Mouse (Mus musculus) embryonic facial prominence, embryonic 12.5 days (tissue): Measurements from ENCODE around the gene Sbno2. TPM values are rescaled to one million over a fixed set of nuclear protein-coding genes. Genes with fewer than 3 reads are reported as not detected.

ENCODE experiments used
- ATAC-seq: fragments of 200-750 bp; cut with Nextera tagmentation; 2 replicates; pipeline ENCODE4 v1.8.0; 2017; ENCODE audit not compliant: insufficient number of reproducible peaks, insufficient read depth, low FRiP score, low TSS enrichment
- H3K27ac ChIP-seq: fragments of 300-500 bp; sonication (generic); 2 replicates; pipeline ENCODE4 v1.5.1; 2016; ENCODE audit warnings: mild to moderate bottlenecking
- H3K27me3 ChIP-seq: fragments of 300-500 bp; sonication (generic); 2 replicates; pipeline ENCODE4 v1.6.1; 2016; ENCODE audit warnings: mild to moderate bottlenecking, moderate library complexity
- H3K36me3 ChIP-seq: fragments of 300-500 bp; sonication (generic); 2 replicates; pipeline ENCODE4 v1.6.1; 2016; ENCODE audit warnings: mild to moderate bottlenecking
- H3K4me1 ChIP-seq: fragments of 300-500 bp; sonication (generic); 2 replicates; pipeline ENCODE4 v1.6.1; 2016
- H3K4me2 ChIP-seq: fragments of 300-500 bp; sonication (generic); replicated peaks from 2 replicates; pipeline ENCODE4 v1.6.1; 2016; ENCODE audit warnings: mild to moderate bottlenecking, moderate library complexity
- H3K4me3 ChIP-seq: fragments of 300-500 bp; sonication (generic); 2 replicates; pipeline ENCODE4 v1.5.1; 2016; ENCODE audit warnings: mild to moderate bottlenecking
- H3K9ac ChIP-seq: fragments of 300-500 bp; sonication (generic); 2 replicates; pipeline ENCODE4 v1.6.1; 2016; ENCODE audit warnings: mild to moderate bottlenecking, moderate library complexity
- H3K9me3 ChIP-seq: fragments of 300-500 bp; sonication (generic); 2 replicates; pipeline ENCODE4 v1.6.1; 2016; ENCODE audit warnings: mild to moderate bottlenecking, moderate library complexity
- WGBS: fragments of 180-500 bp; shearing (Covaris S2); methylation state at CpG from one replicate; pipeline ENCODE4 v1.1.7; 2016; 5-methylcytosine and 5-hydroxymethylcytosine counted together
- polyA plus RNA-seq: library from polyadenylated mRNA; unstranded; fragments of >200 nt; fragmentation: Nextera tagmentation; extraction: Ambion mirVana; gene quantifications from 2 replicates; pipeline ENCODE4 v1.2.1, GENCODE M21; 2016

Sbno2 gene
- polyA plus RNA-seq, 1 experiment from 2014 or later = 15.2 TPM

- H3K36me3 ChIP-seq = peaks cover 58% of the 10 kb centered on the region
- 81% methylated on average over 16 of the region's 16 CpGs for WGBS
These were observed 24.8 kb downstream of the Sbno2 start for GRCm38 (mm10) chr10:80080396-80081070.

GRCm38 (mm10) chr10:80078366-80078765, 27.0 kb downstream of the Sbno2 start:
- Histone ChIP-seq H3K4me3 (no peak overlapping the region), H3K4me2 (no peak overlapping the region), H3K36me3 (peaks cover 42% of the 10 kb centered on the region), H3K9ac (no peak overlapping the region), H3K9me3 (no peaks in the 10 kb centered on the region), H3K4me1 (peaks cover 14% of the 10 kb centered on the region), H3K27me3 (no peaks in the 10 kb centered on the region), H3K27ac (no peak overlapping the region)
- ATAC-seq = no peak
- 70% methylated on average over 1 of the region's 1 CpGs for WGBS

More at GRCm38 (mm10) chr10:80080396-80081070, 24.8 kb downstream of the Sbno2 start:
- no peaks in the 10 kb centered on the region for H3K27me3 ChIP-seq
- H3K9me3 ChIP-seq = no peaks in the 10 kb centered on the region
- H3K27ac ChIP-seq = no peak overlapping the region
- no peak overlapping the region for H3K4me2 ChIP-seq
- H3K4me3 ChIP-seq = no peak overlapping the region
- no peak for ATAC-seq
- H3K9ac ChIP-seq = no peak overlapping the region
- peaks cover 5% of the 10 kb centered on the region for H3K4me1 ChIP-seq

- no peak overlapping the region for H3K4me3 ChIP-seq
- H3K9ac ChIP-seq = no peak overlapping the region
- H3K4me2 ChIP-seq = no peak overlapping the region
- no peak for ATAC-seq
- H3K27me3 ChIP-seq = no peaks in the 10 kb centered on the region
- peaks cover 23% of the 10 kb centered on the region for H3K4me1 ChIP-seq
- peaks cover 33% of the 10 kb centered on the region for H3K36me3 ChIP-seq
- H3K27ac ChIP-seq = no peak overlapping the region
- 85% methylated on average over 5 of the region's 5 CpGs for WGBS
- no peaks in the 10 kb centered on the region for H3K9me3 ChIP-seq
These were observed 28.1 kb downstream of the Sbno2 start for GRCm38 (mm10) chr10:80077312-80077711.

- H3K27ac ChIP-seq = no peak overlapping the region
- H3K4me1 ChIP-seq = peaks cover 32% of the 10 kb centered on the region
- peaks cover 24% of the 10 kb centered on the region for H3K36me3 ChIP-seq
- H3K9me3 ChIP-seq = no peaks in the 10 kb centered on the region
- H3K9ac ChIP-seq = no peak overlapping the region
- no peak overlapping the region for H3K4me2 ChIP-seq
- 95% methylated on average over 4 of the region's 4 CpGs for WGBS
- H3K27me3 ChIP-seq = no peaks in the 10 kb centered on the region
- no peak overlapping the region for H3K4me3 ChIP-seq
- ATAC-seq = no peak
These were observed 29.0 kb downstream of the Sbno2 start for GRCm38 (mm10) chr10:80076386-80076785.

GRCm38 (mm10) chr10:80075924-80076323, 29.4 kb downstream of the Sbno2 start:
- WGBS = 47% methylated on average over 1 of the region's 1 CpGs
- Histone ChIP-seq H3K9ac (no peak overlapping the region), H3K9me3 (no peaks in the 10 kb centered on the region), H3K36me3 (peaks cover 19% of the 10 kb centered on the region), H3K4me2 (no peak overlapping the region), H3K4me1 (peaks cover 36% of the 10 kb centered on the region), H3K27me3 (no peaks in the 10 kb centered on the region), H3K27ac (no peak overlapping the region), H3K4me3 (no peak overlapping the region)
- no peak for ATAC-seq

DNA sequence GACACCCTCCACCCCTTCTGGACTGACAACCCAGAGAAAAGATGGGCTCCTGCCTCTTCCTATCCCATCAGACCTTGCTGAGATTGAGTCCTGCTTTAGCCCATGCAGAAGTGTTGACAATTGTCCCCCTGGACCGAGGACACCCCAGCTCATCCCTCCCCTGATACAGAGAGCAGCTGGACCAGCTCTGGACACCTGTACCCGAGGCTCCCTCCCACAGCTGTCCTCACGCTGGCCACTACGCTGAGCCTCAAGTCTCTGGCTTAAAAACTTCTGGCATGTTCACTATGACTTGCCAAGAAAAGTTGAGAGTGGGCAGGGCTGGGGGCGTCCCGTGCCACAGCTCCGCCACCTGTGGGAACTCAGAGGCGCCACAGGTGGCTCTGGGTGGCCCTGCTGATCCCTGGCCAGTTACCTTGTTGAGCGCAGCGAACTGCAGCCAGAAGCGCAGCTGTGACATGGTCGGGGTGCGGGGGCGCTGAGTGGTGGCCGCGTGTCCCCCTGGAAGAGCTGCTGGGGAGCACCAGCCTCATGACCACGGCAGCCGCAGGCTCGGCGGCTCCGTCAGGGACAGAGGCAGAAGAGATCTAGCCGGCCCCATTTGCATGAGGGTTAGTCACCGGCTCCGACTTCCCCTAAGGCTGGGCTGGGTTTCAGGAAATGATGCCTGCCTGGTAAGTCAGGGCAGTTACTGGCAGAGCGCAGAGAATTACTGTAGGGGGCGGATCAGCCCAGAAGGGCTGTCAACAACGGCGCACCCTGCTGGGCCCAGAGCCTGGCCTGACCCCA, 30.4 kb downstream of the Sbno2 start:
- Histone ChIP-seq H3K4me2 (peak overlapping the region; percentile 43), H3K4me1 (peaks cover 41% of the 10 kb centered on the region), H3K27me3 (no peaks in the 10 kb centered on the region), H3K9ac (no peak overlapping the region; the same call in 1 of the 2 replicates), H3K9me3 (no peaks in the 10 kb centered on the region), H3K36me3 (peaks cover 11% of the 10 kb centered on the region), H3K4me3 (0 out of 2 replicates have a peak overlapping the region, but pooled peaks have one; percentile 15), H3K27ac (no peak overlapping the region)
- WGBS = 17% methylated on average over 28 of the region's 28 CpGs
- ATAC-seq = no peak

GRCm38 (mm10) chr10:80072623-80073489, 32.5 kb downstream of the Sbno2 start:
- Histone ChIP-seq H3K9me3 (no peaks in the 10 kb centered on the region), H3K9ac (no peak overlapping the region), H3K27me3 (no peaks in the 10 kb centered on the region), H3K27ac (no peak overlapping the region), H3K36me3 (no peaks in the 10 kb centered on the region), H3K4me1 (peaks cover 41% of the 10 kb centered on the region), H3K4me3 (no peak overlapping the region), H3K4me2 (no peak overlapping the region)
- 81% methylated on average over 20 of the region's 20 CpGs for WGBS
- no peak for ATAC-seq

DNA sequence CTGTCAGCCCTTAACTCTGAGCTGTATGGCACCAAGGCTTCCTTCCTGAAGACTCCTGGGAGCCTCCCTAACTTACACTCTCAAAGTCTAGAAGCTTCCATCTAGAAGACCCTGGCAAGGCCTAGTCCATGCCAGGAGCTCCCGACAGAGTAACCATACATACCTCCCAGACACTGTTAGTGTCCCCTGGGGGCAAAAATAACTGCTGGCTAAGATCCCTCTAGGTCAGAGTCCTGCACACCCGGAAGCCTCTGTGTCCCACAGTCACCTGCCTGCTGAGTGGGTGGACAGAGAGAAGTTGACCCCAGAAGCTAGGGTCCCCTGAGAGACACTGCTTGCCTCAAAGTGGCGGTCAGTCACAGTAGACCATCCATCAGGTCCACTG, 33.9 kb downstream of the Sbno2 start:
- Histone ChIP-seq H3K27me3 (no peaks in the 10 kb centered on the region), H3K4me3 (no peak overlapping the region), H3K9ac (no peak overlapping the region), H3K9me3 (no peaks in the 10 kb centered on the region), H3K4me1 (peaks cover 41% of the 10 kb centered on the region), H3K27ac (peak overlapping the region; percentile 78), H3K4me2 (0 out of 2 replicates have a peak overlapping the region, but pooled peaks have one; percentile 11), H3K36me3 (no peaks in the 10 kb centered on the region)
- 69% methylated on average over 3 of the region's 3 CpGs for WGBS
- no peak for ATAC-seq

- Histone ChIP-seq H3K27ac (peak overlapping the region; percentile 78), H3K4me1 (peaks cover 40% of the 10 kb centered on the region), H3K4me2 (no peak overlapping the region), H3K27me3 (no peaks in the 10 kb centered on the region), H3K9ac (no peak overlapping the region), H3K9me3 (no peaks in the 10 kb centered on the region), H3K4me3 (no peak overlapping the region), H3K36me3 (no peaks in the 10 kb centered on the region)
- ATAC-seq = peak; percentile 84; the same call in 1 of the 2 replicates
- WGBS = 51% methylated on average over 9 of the region's 9 CpGs
These were observed 34.4 kb downstream of the Sbno2 start for GRCm38 (mm10) chr10:80070837-80071515.

GRCm38 (mm10) chr10:80069948-80070450, 35.4 kb downstream of the Sbno2 start:
- Histone ChIP-seq H3K4me1 (peaks cover 31% of the 10 kb centered on the region), H3K36me3 (peaks cover 6% of the 10 kb centered on the region; the same call in 1 of the 2 replicates), H3K9ac (no peak overlapping the region), H3K27me3 (no peaks in the 10 kb centered on the region), H3K4me2 (no peak overlapping the region), H3K27ac (no peak overlapping the region), H3K4me3 (no peak overlapping the region), H3K9me3 (no peaks in the 10 kb centered on the region)
- ATAC-seq = no peak
- 91% methylated on average over 4 of the region's 4 CpGs for WGBS

DNA sequence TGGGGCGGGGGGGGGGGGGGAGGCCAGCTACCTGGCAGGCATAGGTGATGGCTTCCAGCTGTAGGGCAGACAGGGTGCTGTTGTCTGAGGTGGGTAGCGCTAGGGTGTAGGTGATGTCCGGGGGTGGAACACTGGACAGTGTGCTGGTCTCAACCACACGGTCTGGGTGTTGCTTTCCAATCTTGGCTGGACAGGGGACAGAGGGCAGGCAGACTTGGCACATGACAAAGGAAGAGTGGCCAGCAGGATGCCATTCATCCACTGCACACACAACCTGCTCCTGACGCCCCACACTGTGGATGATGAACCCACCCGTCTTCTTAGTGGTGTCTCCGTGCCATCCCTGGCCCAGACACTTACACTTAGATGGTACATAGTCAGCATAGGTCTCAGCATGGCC, 36.1 kb downstream of the Sbno2 start:
- ATAC-seq = no peak
- H3K4me2 ChIP-seq = no peak overlapping the region
- H3K4me3 ChIP-seq = no peak overlapping the region
- H3K27ac ChIP-seq = no peak overlapping the region
- no peaks in the 10 kb centered on the region for H3K27me3 ChIP-seq
- peaks cover 9% of the 10 kb centered on the region; the same call in 1 of the 2 replicates for H3K36me3 ChIP-seq
- H3K9ac ChIP-seq = no peak overlapping the region
- no peaks in the 10 kb centered on the region for H3K9me3 ChIP-seq
- H3K4me1 ChIP-seq = peaks cover 27% of the 10 kb centered on the region
- WGBS = 87% methylated on average over 6 of the region's 7 CpGs
